Mouse (Mus musculus) kidney, adult 11 months (tissue): ENCODE data around the gene Rps6kb1.
A peak's percentile ranks its signal among the peaks of the same experiment; 100 is the strongest.
"Not testable (repeated sequence)": the region's sequence is repeated elsewhere in the genome, so short reads cannot be mapped to it uniquely, and the experiment has no call there.

Experiments
- DNase-seq: peaks from one replicate; pipeline ENCODE4 v3.0.0; 2022

Gene Rps6kb1

DNA sequence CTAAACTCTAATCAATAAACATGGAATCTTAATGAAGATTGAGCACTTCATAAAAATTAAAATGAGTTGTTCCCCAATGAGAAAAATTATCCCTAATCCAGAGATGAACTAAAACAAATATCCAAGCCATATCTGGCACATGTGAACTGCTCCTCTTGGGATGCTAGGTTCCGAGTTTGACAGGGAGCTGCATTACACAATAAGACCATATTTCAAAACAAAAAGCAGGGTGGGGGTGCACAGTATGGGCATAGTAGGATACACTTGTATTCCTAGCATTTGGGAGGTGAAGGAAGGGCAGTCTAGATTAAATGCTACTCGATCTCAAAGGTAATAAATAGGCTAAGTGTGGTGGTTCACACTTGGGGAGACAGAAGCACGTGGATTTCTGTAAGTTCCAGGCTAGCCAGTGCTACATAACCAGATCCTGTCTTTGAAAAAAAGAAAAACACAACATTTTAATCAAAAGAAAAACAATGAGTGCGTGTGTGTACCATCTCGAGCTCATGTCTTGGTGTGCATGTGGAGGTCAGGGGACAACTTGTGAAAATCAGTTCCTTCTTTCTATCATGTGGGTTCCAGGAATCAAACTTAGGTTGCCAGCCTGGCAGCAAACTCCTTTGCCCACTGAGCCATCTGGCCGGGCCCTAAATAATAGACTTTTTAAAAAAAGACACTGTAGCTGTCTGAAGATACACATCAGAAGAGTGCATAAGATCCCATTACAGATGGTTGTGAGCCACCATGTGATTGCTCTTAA is 4.7 kb downstream of the Rps6kb1 start:
- no peak for DNase-seq

GRCm38 (mm10) chr11:86538786-86539185 is 5.8 kb downstream of the Rps6kb1 start:
- no peak for DNase-seq

DNA sequence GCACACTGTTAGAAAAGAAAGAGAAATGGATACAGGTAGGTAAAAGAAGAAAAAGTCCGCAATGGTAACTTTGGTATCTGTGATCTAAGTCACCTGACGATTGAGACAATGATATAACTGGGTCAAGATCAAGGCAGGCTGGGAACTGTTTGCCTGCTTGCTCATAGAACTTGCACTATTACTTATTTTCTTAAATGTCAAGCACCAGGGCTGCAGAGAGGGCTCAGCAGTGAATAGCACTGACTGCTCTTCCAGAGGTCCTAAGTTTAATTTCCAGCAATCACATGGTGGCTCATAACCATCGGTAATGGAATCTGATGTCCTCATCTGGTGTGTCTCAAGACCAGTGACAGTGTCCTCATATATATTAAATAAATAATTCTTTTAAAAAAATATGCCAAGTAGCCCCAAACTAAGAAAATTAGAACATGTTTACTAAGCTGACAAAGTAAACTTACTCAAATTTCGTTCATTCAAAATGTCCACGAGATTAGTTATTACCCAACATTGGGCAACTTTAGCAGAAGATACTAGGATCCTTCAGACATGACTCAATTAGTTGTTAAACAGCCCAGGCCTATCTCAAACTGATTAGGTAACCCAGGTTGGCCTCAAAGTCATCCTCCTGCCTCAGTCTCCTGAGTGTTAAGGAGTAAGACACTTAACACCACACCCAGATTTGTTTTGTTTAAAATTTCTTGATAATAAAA is 10.2 kb downstream of the Rps6kb1 start:
- DNase-seq, result no peak

- not testable (repeated sequence) for DNase-seq
Measured at GRCm38 (mm10) chr11:86533302-86533701, 11.3 kb downstream of the Rps6kb1 start.

- DNase-seq, result no peak
Measured at GRCm38 (mm10) chr11:86532834-86533233, 11.8 kb downstream of the Rps6kb1 start.

- peak; percentile 40 for DNase-seq
Measured at GRCm38 (mm10) chr11:86527528-86527927, 17.1 kb downstream of the Rps6kb1 start.

- DNase-seq, result no peak
Measured at GRCm38 (mm10) chr11:86519751-86520150, 24.9 kb downstream of the Rps6kb1 start.

DNA sequence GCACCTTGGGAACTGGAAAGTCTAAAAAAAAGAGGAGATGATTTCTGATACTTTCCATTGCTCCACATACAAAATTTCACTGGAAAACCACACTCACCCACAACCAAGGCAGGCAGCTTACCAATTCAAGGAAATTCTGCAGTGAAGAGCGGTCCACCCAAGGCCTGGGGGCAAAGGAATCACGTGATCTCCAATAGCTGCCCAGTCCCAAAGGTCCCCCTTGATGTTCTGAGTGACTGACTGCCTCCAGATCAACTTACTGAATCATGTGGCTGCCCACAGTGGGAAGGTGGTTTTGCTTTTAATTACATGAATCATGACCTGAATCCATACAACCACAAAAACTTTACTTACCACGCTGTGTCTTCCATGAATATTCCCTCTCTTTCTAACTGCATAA is 27.4 kb downstream of the Rps6kb1 start:
- no peak for DNase-seq

DNA sequence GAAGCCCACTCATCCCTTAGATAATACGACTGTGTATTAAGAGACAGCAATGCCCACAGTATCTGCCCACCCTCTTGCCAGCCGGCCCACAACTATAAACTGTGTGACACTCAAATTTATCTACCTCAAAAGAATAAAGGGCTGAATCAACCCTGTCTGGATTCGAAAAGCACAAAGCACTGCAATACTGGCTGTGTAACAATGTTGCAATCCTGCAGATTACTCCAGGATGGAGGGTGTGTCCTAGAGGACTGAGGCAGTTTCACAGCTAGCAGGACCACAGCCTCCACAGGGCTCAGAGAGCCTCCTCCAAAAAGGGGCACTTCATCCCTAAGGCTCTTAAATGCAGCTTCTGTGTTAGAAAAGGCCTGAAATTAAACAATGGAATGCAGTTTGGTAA is 28.0 kb downstream of the Rps6kb1 start:
- no peak for DNase-seq

GRCm38 (mm10) chr11:86507991-86508390 is 36.6 kb downstream of the Rps6kb1 start:
- DNase-seq, result no peak

GRCm38 (mm10) chr11:86507334-86507733 is 37.3 kb downstream of the Rps6kb1 start:
- no peak for DNase-seq

GRCm38 (mm10) chr11:86503121-86503520 is 41.5 kb downstream of the Rps6kb1 start:
- no peak for DNase-seq

GRCm38 (mm10) chr11:86500795-86501194 is 43.8 kb downstream of the Rps6kb1 start:
- no peak for DNase-seq

DNA sequence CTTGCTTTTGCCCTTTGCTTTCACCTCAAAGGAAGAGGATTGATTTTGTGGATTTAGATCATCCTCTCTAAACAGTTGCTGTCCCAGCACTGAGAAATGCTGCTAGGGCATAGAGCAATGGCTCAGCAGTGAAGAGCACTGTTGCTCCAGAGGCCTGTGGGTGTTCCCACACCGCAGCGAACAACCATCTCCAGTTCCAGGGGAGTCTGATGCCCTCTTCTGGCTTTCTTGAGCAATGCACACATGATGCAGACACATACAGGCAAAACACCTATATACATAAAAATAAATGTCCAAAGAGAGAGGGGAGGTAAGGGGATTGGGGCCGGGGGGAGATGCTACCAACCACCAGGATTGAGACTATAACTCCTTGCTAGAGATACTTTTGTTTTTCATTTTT is 46.7 kb downstream of the Rps6kb1 start:
- DNase-seq, result no peak

DNA sequence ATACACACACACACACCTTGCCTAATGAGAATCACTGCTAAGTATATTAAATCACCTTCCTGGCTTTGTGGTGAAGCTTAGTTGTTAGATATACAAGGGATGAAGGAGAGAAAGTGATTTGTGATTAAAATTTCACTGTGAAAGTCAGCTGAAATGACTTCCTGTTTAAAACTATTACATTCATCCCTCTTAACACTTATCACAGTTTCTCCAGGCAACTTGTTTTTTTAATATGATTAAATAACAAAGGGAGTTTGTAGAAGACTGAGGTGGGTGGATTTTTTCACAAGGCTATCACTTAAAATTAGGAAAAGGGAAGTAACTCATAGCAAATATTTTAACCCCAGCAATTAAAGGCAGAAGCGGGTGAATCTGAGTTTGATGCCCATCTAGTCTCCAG is 47.2 kb downstream of the Rps6kb1 start:
- no peak for DNase-seq

DNA sequence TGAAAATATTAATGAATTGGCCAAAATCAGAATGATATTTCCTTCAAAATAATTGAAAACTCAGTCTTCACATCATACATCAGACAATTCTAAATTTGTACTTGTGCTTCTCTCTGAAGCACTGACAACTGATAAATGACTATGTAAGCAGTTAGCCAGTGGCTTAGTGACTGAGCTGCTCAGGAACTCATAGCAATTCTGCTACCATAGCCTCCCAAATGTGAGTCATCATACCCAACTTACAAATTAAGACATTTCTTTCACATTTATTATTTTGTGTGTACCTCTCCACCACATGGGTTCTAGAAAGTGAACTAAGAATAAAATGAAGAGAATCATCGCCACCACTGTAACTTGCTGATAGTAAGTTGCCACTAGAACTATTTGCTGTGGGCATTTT is 53.8 kb downstream of the Rps6kb1 start:
- DNase-seq, result no peak

- DNase-seq, result no peak
Measured at GRCm38 (mm10) chr11:86484910-86485510, 59.6 kb downstream of the Rps6kb1 start.

- DNase-seq, result peak; percentile 98
Measured at GRCm38 (mm10) chr11:86484101-86484868, 60.3 kb downstream of the Rps6kb1 start, which contains the start of gene Rnft1. Gene Rnft1, plus strand, starts transcription at chr11:86484657.

DNA sequence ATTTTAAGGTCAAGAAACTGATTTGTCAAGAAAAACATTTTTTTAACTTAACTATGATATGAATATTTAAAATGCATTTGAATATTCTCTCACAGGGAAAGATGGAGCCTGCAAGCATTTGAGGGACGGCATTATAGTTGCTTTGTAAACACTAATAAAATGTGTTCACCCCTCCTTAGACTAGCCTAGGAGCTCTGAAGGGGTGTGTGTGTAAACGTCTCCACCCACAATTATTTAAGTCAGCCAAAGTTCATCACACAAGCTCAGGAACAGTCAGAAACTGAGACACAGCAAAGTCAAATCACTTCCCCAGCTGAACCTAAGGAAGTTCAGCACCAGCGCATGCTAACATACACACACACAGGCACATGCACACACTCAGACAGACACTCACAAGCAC is 71.0 kb downstream of the Rps6kb1 start:
- DNase-seq, result no peak

DNA sequence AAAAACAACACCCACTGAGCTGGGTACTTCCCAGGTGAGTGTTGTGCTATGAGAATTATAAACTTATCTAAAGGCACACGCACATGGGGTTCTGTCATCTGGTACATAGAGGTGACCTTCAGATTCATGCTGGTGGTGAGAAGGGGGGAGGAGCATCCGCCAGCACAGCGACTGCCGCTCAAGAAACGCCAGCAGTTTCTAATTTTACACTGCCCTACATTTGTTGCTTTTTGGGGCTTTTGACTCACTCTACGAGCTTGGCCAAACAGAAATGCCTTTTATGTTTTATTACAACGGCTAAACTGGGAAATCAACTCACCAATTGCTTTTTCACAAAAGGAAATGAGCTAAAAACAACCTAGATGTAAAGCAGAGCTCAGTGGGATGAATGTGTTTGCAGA is 71.8 kb downstream of the Rps6kb1 start:
- DNase-seq, result no peak

GRCm38 (mm10) chr11:86471785-86472184 is 72.8 kb downstream of the Rps6kb1 start:
- DNase-seq, result no peak

- DNase-seq, result no peak
Measured at GRCm38 (mm10) chr11:86468971-86469370, 75.6 kb downstream of the Rps6kb1 start.

GRCm38 (mm10) chr11:86468345-86468744 is 76.3 kb downstream of the Rps6kb1 start:
- no peak for DNase-seq
